Mouse (Mus musculus) spleen, embryonic (tissue): ENCODE results near the gene 2010106E10Rik.

Experiments
- CTCF ChIA-PET: fragments of 350-600 bp; sonication (Branson Sonifier 250); formaldehyde crosslinking; loops from one replicate; lab custom pipeline; 2022; lab: Charles Lee

The 2010106E10Rik gene

GRCm38 (mm10) chrX:112494974-112495373, at the start of gene 2010106E10Rik:
TSS of gene 2010106E10Rik (plus strand) at chrX:112495274.
- CTCF ChIA-PET: no interaction called here

DNA sequence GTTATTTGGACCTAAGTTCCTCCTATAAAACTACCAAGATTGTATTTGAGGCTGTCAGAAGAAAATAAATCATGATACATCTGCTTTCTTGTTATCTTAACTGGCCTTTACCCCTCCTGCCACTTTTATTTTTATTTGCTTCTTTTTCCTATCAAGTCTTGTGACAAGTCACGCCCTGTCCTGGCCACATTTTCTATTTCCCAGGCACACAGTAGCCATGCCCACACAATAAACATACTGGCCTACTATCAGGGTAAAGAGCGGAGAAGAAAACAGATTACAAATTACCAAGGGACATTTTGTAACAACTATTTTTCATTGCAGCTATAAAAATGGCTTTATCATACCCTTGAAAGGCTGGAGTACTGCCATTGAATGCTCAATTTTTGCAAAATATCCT, 10.6 kb downstream of the 2010106E10Rik start:
- CTCF ChIA-PET: no interaction called here

DNA sequence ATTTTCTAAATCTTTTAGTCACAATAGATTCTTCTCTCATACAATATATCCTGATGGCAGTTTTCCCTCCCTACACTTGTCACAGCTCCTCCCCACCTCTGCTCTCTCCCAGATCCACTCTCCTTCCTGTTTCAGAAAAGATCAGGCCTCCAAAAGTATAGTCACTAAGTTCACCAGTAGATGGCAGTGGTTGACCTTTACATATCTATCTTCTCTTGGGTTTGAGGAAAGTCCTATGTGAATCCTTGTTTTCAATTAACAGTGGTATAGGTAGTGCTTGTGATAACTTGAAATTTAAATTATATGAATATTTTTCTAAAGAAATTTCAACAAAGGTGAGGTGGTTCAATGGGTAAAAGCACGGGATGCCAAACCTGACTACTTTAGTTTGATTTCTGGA, 29.7 kb downstream of the 2010106E10Rik start:
- CTCF ChIA-PET: no interaction called here

- CTCF ChIA-PET: no interaction called here
Observed at GRCm38 (mm10) chrX:112543115-112543514, 48.0 kb downstream of the 2010106E10Rik start.

DNA sequence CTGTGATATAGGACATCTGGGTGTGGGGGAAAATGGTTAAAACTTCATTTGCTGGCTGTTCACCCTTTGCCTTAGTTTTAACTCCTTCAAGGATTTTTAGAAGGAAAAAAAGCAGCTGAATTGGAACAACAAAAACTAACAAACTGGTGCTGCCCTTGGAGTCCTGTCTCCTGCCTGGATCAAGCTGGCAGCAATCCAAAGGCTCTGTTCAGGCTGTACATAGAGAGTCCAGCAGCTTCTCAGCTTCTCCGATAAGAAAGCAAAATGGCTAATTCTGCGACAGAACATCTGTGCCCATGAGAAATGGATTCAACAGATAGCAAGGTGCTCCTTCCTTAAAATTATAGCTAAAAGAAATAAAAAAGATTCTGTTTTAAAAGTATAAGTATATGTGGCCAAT, 72.6 kb downstream of the 2010106E10Rik start:
- CTCF ChIA-PET: no interaction called here

DNA sequence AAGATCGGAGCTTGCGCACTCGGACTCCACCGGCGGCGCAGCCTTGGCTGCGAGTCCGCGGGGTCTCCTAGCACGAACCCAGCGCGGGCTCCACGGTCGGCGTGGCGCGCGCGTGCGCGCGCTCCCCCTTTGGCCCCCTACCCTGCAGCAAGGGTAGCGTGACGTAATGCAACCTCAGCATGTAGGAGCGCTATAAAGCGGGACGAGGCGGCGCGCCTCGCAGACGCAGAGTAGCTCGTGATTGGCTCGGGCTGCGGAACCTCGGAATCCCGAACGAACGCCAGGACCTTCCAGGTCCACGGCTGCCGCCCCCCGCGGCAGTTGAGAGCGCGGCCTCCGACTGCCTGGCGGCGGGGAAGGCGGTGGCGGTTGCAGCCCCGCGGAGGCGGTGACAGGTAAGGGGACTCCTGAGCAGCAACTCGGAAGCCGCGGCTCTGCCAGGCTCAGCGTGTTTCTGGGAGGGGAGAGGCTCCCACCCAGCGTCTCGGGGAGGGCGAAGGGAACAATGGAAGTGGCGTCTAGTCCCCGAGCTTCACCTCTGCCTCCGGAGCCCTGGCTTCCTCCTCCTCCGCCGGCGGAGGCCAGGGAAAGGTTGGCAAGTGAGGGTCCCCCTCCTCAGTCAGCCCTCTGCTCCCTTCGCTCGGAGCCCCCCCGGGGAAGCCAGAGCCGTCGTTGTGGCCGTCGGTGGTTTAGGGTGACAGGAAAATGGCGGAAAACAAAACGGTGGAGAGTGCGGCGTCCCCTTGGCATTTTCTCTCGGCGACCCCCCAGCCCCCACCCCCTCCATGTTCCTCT, 105.6 kb downstream of the 2010106E10Rik start, which contains the start of gene Zfp711:
Gene Zfp711 (plus strand): TSS at position 16 of the 795 bp plus-strand sequence.
- CTCF ChIA-PET: no interaction called here

DNA sequence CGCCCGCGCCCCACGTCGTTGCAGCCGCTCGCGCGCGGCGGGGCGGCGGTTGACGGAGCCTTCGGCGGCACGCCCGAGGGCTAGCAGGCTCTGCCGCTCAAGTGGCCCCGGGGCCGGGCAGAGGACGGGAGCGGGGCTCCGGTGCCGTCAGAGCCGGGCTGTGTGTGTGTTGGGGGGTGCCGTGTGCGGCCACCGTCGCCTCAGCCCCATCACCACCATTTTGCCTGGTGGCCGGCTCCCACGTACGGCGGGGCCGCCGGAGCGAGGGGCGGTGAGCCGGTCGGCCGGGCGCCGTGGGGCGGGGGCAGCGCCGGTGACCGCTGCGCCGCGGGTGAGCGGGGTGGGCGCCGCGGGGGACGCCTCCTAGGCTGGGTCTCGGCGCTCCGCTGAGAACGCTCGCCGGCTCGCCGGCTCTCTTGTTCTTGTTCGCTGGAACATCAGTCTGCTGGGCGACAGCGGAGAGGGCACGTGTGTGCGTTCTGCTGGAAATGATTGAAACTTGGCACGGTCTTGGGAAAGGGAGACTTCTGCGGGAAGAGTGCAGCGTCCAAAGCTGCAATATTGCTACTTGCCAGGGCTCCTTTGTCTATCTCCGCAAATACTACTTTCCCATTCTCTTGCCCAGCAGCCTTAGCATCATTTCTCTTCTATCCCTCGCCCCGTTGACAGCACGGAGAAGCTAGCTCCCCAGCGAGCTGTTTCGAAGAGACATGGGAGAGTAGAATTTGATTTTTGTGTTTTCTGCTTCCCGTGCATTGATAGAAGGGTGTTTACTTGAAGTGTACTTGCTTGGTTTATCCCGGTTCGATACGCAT, 106.4 kb downstream of the 2010106E10Rik start:
- CTCF ChIA-PET: no interaction called here
